Comparison of ENCODE assay signal across 13 mouse cellular contexts in genomic region chr4:151853949-151854348, GRCm38 (mm10). TPM values are rescaled to one million over a fixed set of nuclear protein-coding genes. Genes with fewer than 3 reads are reported as not detected.
DNase-seq lines count a peak whose midpoint lies in the region; ATAC-seq and TF ChIP-seq lines count a peak whose summit lies in the region.
"Had no signal": no experiment of that assay in that cellular context is flagged by ENCODE, and none has a peak within 500 bp of the region (broad histone marks: within the 10 kb centered on the region; RNA-seq: fewer than 3 reads in every experiment).

No protein-coding gene starts in this region.

- no peak overlapping the region for H3K4me3 ChIP-seq in embryonic facial prominence, embryonic 14.5 days (ENCODE audit: low read depth, low read length)
- no peak overlapping the region for H3K4me3 ChIP-seq in embryonic facial prominence, embryonic 10.5 days
- no peak overlapping the region for H3K4me3 ChIP-seq in layer of hippocampus, adult 2 months
- H3K4me3 ChIP-seq: forebrain, embryonic 15.5 days; intestine, embryonic 15.5 days; neural tube, embryonic 12.5 days had no signal

- H3K27ac ChIP-seq in embryonic facial prominence, embryonic 14.5 days (replicated peaks; ENCODE audit: low read depth, low read length): no peak overlapping the region
- H3K27ac ChIP-seq in embryonic facial prominence, embryonic 10.5 days (replicated peaks): no peak overlapping the region
- H3K27ac ChIP-seq in layer of hippocampus, adult 2 months: no peak overlapping the region
- H3K27ac ChIP-seq: forebrain, embryonic 15.5 days; intestine, embryonic 15.5 days; neural tube, embryonic 12.5 days had no signal

- no peaks in the 10 kb centered on the region for H3K27me3 ChIP-seq in embryonic facial prominence, embryonic 14.5 days (replicated peaks; ENCODE audit: control insufficient read depth, insufficient read depth, low read length)
- no peaks in the 10 kb centered on the region for H3K27me3 ChIP-seq in embryonic facial prominence, embryonic 10.5 days (replicated peaks; ENCODE audit: low read depth, poor library complexity, severe bottlenecking)
- H3K27me3 ChIP-seq: forebrain, embryonic 15.5 days; intestine, embryonic 15.5 days; neural tube, embryonic 12.5 days had no signal

- TF ChIP-seq CTCF in layer of hippocampus, adult 2 months (conservative IDR thresholded peaks at IDR 0.05): peak; percentile 80

- 57% methylated on average over 3 of the region's 3 CpGs for WGBS in embryonic facial prominence, embryonic 14.5 days
- whole genome bisulfite sequencing in embryonic facial prominence, embryonic 10.5 days: 80% methylated on average over 3 of the region's 3 CpGs

- peak; percentile 57 for DNase-seq in embryonic facial prominence, embryonic 14.5 days (ENCODE audit: low spot score)
- no peak for DNase-seq in embryonic facial prominence, embryonic 10.5 days (ENCODE audit: low spot score)
- DNase-seq in layer of hippocampus, adult 2 months (ENCODE audit: low spot score in 2 of 2): peak; percentile 44 to 49
- DNase-seq in layer of hippocampus, postnatal 36 days: no peak
- peak; percentile 54 for DNase-seq in CD4-positive, CD25-positive, alpha-beta regulatory T cell, adult 2 months (ENCODE audit: low read depth, low spot score)
- peak; percentile 49 for DNase-seq in induced T-regulatory cell, adult 2 months (ENCODE audit: low read depth)
- DNase-seq: right cerebral cortex, postnatal 25 days had no signal

- no peak overlapping the region for H3K9ac ChIP-seq in embryonic facial prominence, embryonic 14.5 days (ENCODE audit: low read depth, low read length)
- H3K9ac ChIP-seq: forebrain, embryonic 15.5 days; intestine, embryonic 15.5 days; neural tube, embryonic 12.5 days had no signal

- no peaks in the 10 kb centered on the region for H3K9me3 ChIP-seq in embryonic facial prominence, embryonic 14.5 days (ENCODE audit: control insufficient read depth, low read length)
- H3K9me3 ChIP-seq in embryonic facial prominence, embryonic 10.5 days: no peaks in the 10 kb centered on the region
- H3K9me3 ChIP-seq: forebrain, embryonic 15.5 days; intestine, embryonic 15.5 days; neural tube, embryonic 12.5 days had no signal

- no peaks in the 10 kb centered on the region for H3K36me3 ChIP-seq in embryonic facial prominence, embryonic 14.5 days (ENCODE audit: control insufficient read depth, insufficient read depth, low read length)
- peaks cover 21% of the 10 kb centered on the region for H3K36me3 ChIP-seq in embryonic facial prominence, embryonic 10.5 days (replicated peaks)
- H3K36me3 ChIP-seq: forebrain, embryonic 15.5 days; intestine, embryonic 15.5 days; neural tube, embryonic 12.5 days had no signal

- H3K4me1 ChIP-seq in embryonic facial prominence, embryonic 14.5 days (ENCODE audit: control insufficient read depth, insufficient read depth, low read length): peaks cover 14% of the 10 kb centered on the region
- H3K4me1 ChIP-seq in embryonic facial prominence, embryonic 10.5 days: peaks cover 11% of the 10 kb centered on the region
- H3K4me1 ChIP-seq: intestine, embryonic 15.5 days had no signal

- no peak overlapping the region for H3K4me2 ChIP-seq in embryonic facial prominence, embryonic 14.5 days (ENCODE audit: low read depth, low read length)
- H3K4me2 ChIP-seq: forebrain, embryonic 15.5 days; heart, embryonic 11.5 days; intestine, embryonic 15.5 days; neural tube, embryonic 12.5 days had no signal

- ATAC-seq in embryonic facial prominence, embryonic 14.5 days (ENCODE audit: low read depth): no peak
- ATAC-seq in inflammation-experienced regulatory T-cells, adult 6 months: no peak
- no peak for ATAC-seq in granulocyte monocyte progenitor cell, adult 5-6 weeks (replicated peaks; ENCODE audit: poor library complexity, severe bottlenecking)
- ATAC-seq: forebrain, embryonic 15.5 days; intestine, embryonic 15.5 days had no signal

RNA-seq across cellular contexts. Expression of gene Camta1, which starts 7.7 kb away (rescaled TPM):
- polyA plus RNA-seq in embryonic facial prominence, embryonic 14.5 days (2014; fragmentation: Nextera tagmentation; extraction: Ambion mirVana): 77.3 and 88.0 TPM in 2 replicates
- polyA plus RNA-seq in embryonic facial prominence, embryonic 10.5 days (2016; fragmentation: Nextera tagmentation; extraction: Ambion mirVana): 104 and 110 TPM in 2 replicates
- 100 to 1,000 TPM; 275 to 294 TPM for total RNA-seq in layer of hippocampus, adult 2 months (2021)
- total RNA-seq in layer of hippocampus, postnatal 36 days (2021): 100 to 1,000 TPM; 279 to 294 TPM
- polyA plus RNA-seq in inflammation-experienced regulatory T-cells, adult 6 months (2017; shearing (Covaris generic)): 10 to 100 TPM; 39.6 to 58.9 (median 48.7) TPM
- 35.5 and 75.7 TPM in 2 replicates for total RNA-seq in granulocyte monocyte progenitor cell, adult 5-6 weeks (2014; fragmentation: Nextera tagmentation)
- 18.5 and 31.9 TPM in 2 replicates for total RNA-seq in granulocyte monocyte progenitor cell, adult 5-6 weeks (2017)

Comparison
In these comparisons a context has a peak if more than half of its experiments do, and no peak if none do; other contexts are left out.
1. DNase-seq: peak in embryonic facial prominence, embryonic 14.5 days (single experiment), layer of hippocampus, adult 2 months (2 of 2), CD4-positive, CD25-positive, alpha-beta regulatory T cell, adult 2 months (single experiment) and induced T-regulatory cell, adult 2 months (single experiment); none in embryonic facial prominence, embryonic 10.5 days (single experiment) and layer of hippocampus, postnatal 36 days (0 of 2).